Mouse (Mus musculus) CH12.LX (cell line): Measurements from ENCODE around the gene Kctd3. TPM values are rescaled to one million over a fixed set of nuclear protein-coding genes. Genes with fewer than 3 reads are reported as not detected.
A peak's percentile ranks its signal among the peaks of the same experiment; 100 is the strongest.

Experiments used
- DNase-seq: peaks from one replicate; pipeline ENCODE4 v3.0.0-alpha.2; 2013; ENCODE audit errors: extremely low read depth
- H3K27ac ChIP-seq: 2 replicates; pipeline ENCODE4 v1.5.1; 2012; ENCODE audit warnings: low read depth, mild to moderate bottlenecking, control low read depth, moderate library complexity; ENCODE audit not compliant: insufficient read depth
- H3K27me3 ChIP-seq: replicated peaks from 2 replicates; pipeline ENCODE3; 2012; ENCODE audit warnings: inconsistent platforms
- H3K36me3 ChIP-seq, 2 experiments: replicated peaks in 1 of 2; 2 replicates each; pipeline versions ENCODE3 to v1.6.1; 2012; ENCODE audit warnings: inconsistent platforms in 1 of 2, low read length in 1 of 2, mild to moderate bottlenecking in 1 of 2, mixed read lengths in 1 of 2, moderate library complexity in 1 of 2; ENCODE audit not compliant: control insufficient read depth in 1 of 2, insufficient read depth in 1 of 2
- H3K4me1 ChIP-seq, 2 experiments: 2 replicates each; pipeline ENCODE4 v1.6.1; 2012; ENCODE audit warnings: inconsistent platforms in 1 of 2, moderate library complexity in 1 of 2; ENCODE audit not compliant: insufficient read depth in 2 of 2, control insufficient read depth in 1 of 2
- H3K4me2 ChIP-seq: 2 replicates; pipeline ENCODE4 v1.6.1; 2012; ENCODE audit warnings: low read depth, mild to moderate bottlenecking, control low read depth; ENCODE audit not compliant: poor library complexity, insufficient read depth, severe bottlenecking
- H3K4me3 ChIP-seq, 3 experiments: fragments of 150-350 bp in 1 of 3; sonication (generic) in 1 of 3; replicated peaks in 1 of 3; 2 replicates each; pipeline versions ENCODE3 to v1.5.1; 2011 to 2012; ENCODE audit warnings: low read depth in 2 of 3, low read length in 2 of 3, mild to moderate bottlenecking in 2 of 3, moderate library complexity in 2 of 3, control low read depth in 1 of 3, improper control_type of control experiment in 1 of 3, inconsistent platforms in 1 of 3, mixed read lengths in 1 of 3; ENCODE audit not compliant: poor library complexity in 1 of 3
- H3K79me2 ChIP-seq: replicated peaks from 2 replicates; pipeline ENCODE4 v1.6.1; 2012; ENCODE audit warnings: mild to moderate bottlenecking, moderate library complexity; ENCODE audit not compliant: control insufficient read depth, poor library complexity, insufficient read depth, severe bottlenecking; ENCODE audit errors: extremely low read depth
- H3K9ac ChIP-seq: 2 replicates; pipeline ENCODE4 v1.6.1; 2012; ENCODE audit warnings: low read depth, mild to moderate bottlenecking, control low read depth, moderate library complexity; ENCODE audit not compliant: insufficient read depth
- H3K9me3 ChIP-seq: replicated peaks from 2 replicates; pipeline ENCODE3; 2012; ENCODE audit warnings: low read length, inconsistent platforms, mixed read lengths
- CHD1 ChIP-seq: IDR thresholded peaks from 2 replicates; pipeline ENCODE4 v1.6.1; 2012; ENCODE audit warnings: low read depth, low read length, improper control_type of control experiment, inconsistent platforms
- CHD2 ChIP-seq: IDR thresholded peaks from 2 replicates; pipeline ENCODE4 v1.6.1; 2011; ENCODE audit warnings: low read length, improper control_type of control experiment
- CTCF ChIP-seq, 2 experiments: IDR thresholded peaks in 1 of 2; conservative IDR thresholded peaks in 1 of 2; 2 replicates each; pipeline ENCODE4 v1.5.1; 2011 to 2012; ENCODE audit warnings: low read depth in 2 of 2, low read length in 2 of 2, improper control_type of control experiment in 1 of 2, inconsistent platforms in 1 of 2, mild to moderate bottlenecking in 1 of 2, moderate library complexity in 1 of 2
- E2F4 ChIP-seq: IDR thresholded peaks from 2 replicates; pipeline ENCODE4 v1.6.1; 2011; ENCODE audit warnings: low read depth, low read length, improper control_type of control experiment; ENCODE audit not compliant: insufficient replicate concordance
- EP300 ChIP-seq: IDR thresholded peaks from 2 replicates; pipeline ENCODE4 v1.6.1; 2011; ENCODE audit warnings: low read length, improper control_type of control experiment
- ETS1 ChIP-seq: conservative IDR thresholded peaks from 2 replicates; pipeline ENCODE4 v1.6.1; 2012; ENCODE audit warnings: low read depth, mild to moderate bottlenecking, inconsistent platforms, low read length, improper control_type of control experiment, moderate library complexity
- GABPA ChIP-seq: IDR thresholded peaks from 2 replicates; pipeline ENCODE4 v1.6.1; 2012; ENCODE audit warnings: low read depth, low read length, improper control_type of control experiment, inconsistent platforms; ENCODE audit not compliant: insufficient replicate concordance
- HCFC1 ChIP-seq: IDR thresholded peaks from 2 replicates; pipeline ENCODE4 v1.6.1; 2012; ENCODE audit warnings: low read depth, mild to moderate bottlenecking, inconsistent platforms, low read length, improper control_type of control experiment
- IRF4 ChIP-seq: IDR thresholded peaks from 2 replicates; pipeline ENCODE4 v1.6.1; 2014; ENCODE audit warnings: low read depth, mild to moderate bottlenecking, inconsistent platforms, low read length, improper control_type of control experiment
- JUND ChIP-seq: conservative IDR thresholded peaks from 2 replicates; pipeline ENCODE4 v1.6.1; 2011; ENCODE audit warnings: low read depth, low read length, improper control_type of control experiment
- MAFK ChIP-seq: IDR thresholded peaks from 2 replicates; pipeline ENCODE4 v1.6.1; 2011; ENCODE audit warnings: low read length, improper control_type of control experiment; ENCODE audit not compliant: insufficient replicate concordance
- MAX ChIP-seq: IDR thresholded peaks from 2 replicates; pipeline ENCODE4 v1.6.1; 2011; ENCODE audit warnings: low read length, improper control_type of control experiment
- MAZ ChIP-seq: IDR thresholded peaks from 2 replicates; pipeline ENCODE4 v1.6.1; 2012; ENCODE audit warnings: low read depth, mild to moderate bottlenecking, inconsistent platforms, low read length, improper control_type of control experiment, moderate library complexity
- MEF2A ChIP-seq: IDR thresholded peaks from 2 replicates; pipeline ENCODE4 v1.6.1; 2014; ENCODE audit warnings: low read depth, mild to moderate bottlenecking, inconsistent platforms, low read length, improper control_type of control experiment, borderline replicate concordance
- MXI1 ChIP-seq: IDR thresholded peaks from 2 replicates; pipeline ENCODE4 v1.6.1; 2011; ENCODE audit warnings: mild to moderate bottlenecking, low read depth, low read length, improper control_type of control experiment
- MYC ChIP-seq: IDR thresholded peaks from 2 replicates; pipeline ENCODE4 v1.6.1; 2011; ENCODE audit warnings: low read depth, mild to moderate bottlenecking, improper control_type of control experiment, low read length
- NELFE ChIP-seq: IDR thresholded peaks from 2 replicates; pipeline ENCODE4 v1.6.1; 2011; ENCODE audit warnings: low read depth, low read length, improper control_type of control experiment
- NRF1 ChIP-seq: IDR thresholded peaks from 2 replicates; pipeline ENCODE4 v1.6.1; 2014; ENCODE audit warnings: low read depth, mild to moderate bottlenecking, inconsistent platforms, low read length, improper control_type of control experiment, moderate library complexity
- POLR2A ChIP-seq: IDR thresholded peaks from 2 replicates; pipeline ENCODE4 v1.6.1; 2011; ENCODE audit warnings: low read depth, mild to moderate bottlenecking, improper control_type of control experiment, low read length
- RAD21 ChIP-seq: IDR thresholded peaks from 2 replicates; pipeline ENCODE4 v1.6.1; 2011; ENCODE audit warnings: low read depth, mild to moderate bottlenecking, low read length, improper control_type of control experiment, moderate library complexity
- RCOR1 ChIP-seq: conservative IDR thresholded peaks from 2 replicates; pipeline ENCODE4 v1.6.1; 2012; ENCODE audit warnings: low read depth, mild to moderate bottlenecking, inconsistent platforms, low read length, improper control_type of control experiment
- SMC3 ChIP-seq: IDR thresholded peaks from 2 replicates; pipeline ENCODE4 v1.6.1; 2011; ENCODE audit warnings: low read depth, low read length, improper control_type of control experiment
- TBP ChIP-seq: conservative IDR thresholded peaks from 2 replicates; pipeline ENCODE4 v1.6.1; 2011; ENCODE audit warnings: low read depth, low read length, improper control_type of control experiment
- UBTF ChIP-seq: IDR thresholded peaks from 2 replicates; pipeline ENCODE4 v1.6.1; 2012; ENCODE audit warnings: low read depth, mild to moderate bottlenecking, inconsistent platforms, low read length, improper control_type of control experiment, moderate library complexity
- USF1 ChIP-seq: IDR thresholded peaks from 2 replicates; pipeline ENCODE4 v1.6.1; 2014; ENCODE audit warnings: low read depth, mild to moderate bottlenecking, inconsistent platforms, low read length, improper control_type of control experiment
- USF2 ChIP-seq: conservative IDR thresholded peaks from 2 replicates; pipeline ENCODE4 v1.6.1; 2011; ENCODE audit warnings: low read depth, low read length, improper control_type of control experiment
- ZC3H11A ChIP-seq: IDR thresholded peaks from 2 replicates; pipeline ENCODE4 v1.6.1; 2012; ENCODE audit warnings: low read depth, mild to moderate bottlenecking, inconsistent platforms, low read length, improper control_type of control experiment
- ZKSCAN1 ChIP-seq: IDR thresholded peaks from 2 replicates; pipeline ENCODE4 v1.6.1; 2012; ENCODE audit warnings: low read depth, inconsistent platforms, low read length, improper control_type of control experiment, borderline replicate concordance
- ZMIZ1 ChIP-seq: IDR thresholded peaks from 2 replicates; pipeline ENCODE4 v1.6.1; 2012; ENCODE audit warnings: low read depth, mild to moderate bottlenecking, inconsistent platforms, low read length, improper control_type of control experiment
- ZNF384 ChIP-seq: IDR thresholded peaks from 2 replicates; pipeline ENCODE4 v1.6.1; 2012; ENCODE audit warnings: low read depth, low read length, improper control_type of control experiment, inconsistent platforms
- dilution Hi-C: fragments of 300-500 bp; cut with MboI; formaldehyde crosslinking; loops from 2 replicates; pipeline ENCODE4 v1.14.3; 2020; ENCODE audit warnings: low sequenced_read_pairs; ENCODE audit not compliant: extremely low pct_unique_long_range_greater_than_20kb, extremely low pct_ligation_motif_present
- in situ Hi-C: fragments of 300-500 bp; cut with MboI; formaldehyde crosslinking; loops from 3 replicates; pipeline ENCODE4 v1.14.3; 2019; ENCODE audit warnings: low sequenced_read_pairs, low pct_ligation_motif_present, low pct_unique_long_range_greater_than_20kb, mixed read lengths
- polyA plus RNA-seq: library from polyadenylated mRNA; unstranded; fragments of >175 nt; gene quantifications from 2 replicates; pipeline ENCODE4 v1.2.1, GENCODE M21; 2012; ENCODE audit warnings: low read depth; ENCODE audit not compliant: insufficient read length
- total RNA-seq, 2 experiments: library from RNA; depleted of rRNA; stranded (reverse); fragments of 300-350 nt in 1 of 2; fragments of >200 nt in 1 of 2; gene quantifications; 2 replicates each; pipeline ENCODE4 v1.2.3; 2012 to 2014

The Kctd3 gene
- total and polyA plus RNA-seq, 3 experiments, result 8.9 to 18.0 (median 15.4) TPM

DNA sequence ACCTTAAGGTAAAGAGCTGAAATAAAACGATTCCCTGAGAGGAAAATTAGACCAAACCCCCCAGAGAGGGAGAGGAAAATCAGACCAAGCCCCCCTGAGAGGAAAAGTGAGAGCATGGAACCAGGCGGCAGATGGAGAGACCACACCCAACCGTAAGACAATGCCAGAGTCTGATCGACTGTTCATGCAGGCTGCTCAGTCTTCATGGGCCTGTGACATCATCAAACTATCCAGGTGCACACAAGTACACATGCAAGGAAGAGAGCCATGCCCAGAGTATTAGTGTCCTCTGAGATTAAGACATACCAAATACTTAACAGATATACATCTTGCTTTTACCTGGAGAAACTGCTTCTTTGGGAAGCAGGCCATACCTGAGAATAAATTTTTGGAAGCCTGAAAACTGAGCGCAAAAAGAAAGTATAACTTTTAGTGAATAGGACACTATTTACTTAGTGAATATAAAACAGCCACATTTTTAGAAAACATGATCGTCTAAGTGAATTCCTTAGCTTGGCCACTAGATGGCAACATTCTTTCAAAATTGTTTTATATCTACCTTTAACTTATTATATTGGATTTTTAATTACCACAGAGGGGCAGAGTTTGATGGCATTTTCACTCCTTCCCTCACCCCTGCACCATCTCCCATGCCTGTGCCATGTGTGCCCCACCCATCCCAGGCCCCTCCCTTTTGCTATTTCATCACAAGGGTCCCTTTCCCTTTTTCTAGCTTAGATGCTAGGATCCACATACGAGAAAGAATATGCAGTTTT lies 15.5 kb upstream of the Kctd3 start:
- no peaks in the 10 kb centered on the region for H3K9me3 ChIP-seq
- no peaks in the 10 kb centered on the region for H3K79me2 ChIP-seq
- H3K27me3 ChIP-seq, result no peaks in the 10 kb centered on the region
- H3K4me1 ChIP-seq, result no peaks in the 10 kb centered on the region
- no peak overlapping the region for H3K9ac ChIP-seq
- in situ Hi-C loops, result no loop called here
- H3K4me3 ChIP-seq, result no peak overlapping the region
- no peak overlapping the region for H3K4me2 ChIP-seq
- peak; percentile 6 to 64; a peak in 2 of 4 replicates for TF ChIP-seq CTCF (conservative IDR thresholded peaks at IDR 0.05 in 1 of 2, IDR thresholded peaks at IDR 0.05 in 1 of 2; ENCODE audit: low read depth in 2 of 2, low read length in 2 of 2)
- TF ChIP-seq NELFE, result no peak
- TF ChIP-seq MXI1, result no peak
- no peak for TF ChIP-seq IRF4
- peak; percentile 27 for TF ChIP-seq SMC3
- no peak for TF ChIP-seq JUND
- no peak for TF ChIP-seq GABPA
- no peak for TF ChIP-seq USF1
- no peak for TF ChIP-seq CHD2
- TF ChIP-seq ZMIZ1, result no peak
- TF ChIP-seq MEF2A, result no peak
- TF ChIP-seq USF2, result no peak
- TF ChIP-seq UBTF, result no peak
- TF ChIP-seq RAD21, result peak; percentile 61
- no peak for TF ChIP-seq HCFC1
- TF ChIP-seq POLR2A, result no peak
- no peak for TF ChIP-seq ZC3H11A
- TF ChIP-seq ZKSCAN1, result no peak
- TF ChIP-seq MAZ, result no peak
- TF ChIP-seq E2F4, result 0 out of 2 replicates have a peak, but pooled peaks have one; percentile 32
- TF ChIP-seq CHD1, result no peak
- no peak for TF ChIP-seq ETS1
- TF ChIP-seq NRF1, result no peak
- TF ChIP-seq MAX, result no peak
- TF ChIP-seq MYC, result no peak
- no peak for TF ChIP-seq RCOR1
- no peak for TF ChIP-seq TBP
- no peak for TF ChIP-seq EP300
- TF ChIP-seq MAFK, result no peak
- TF ChIP-seq ZNF384, result no peak
- TF ChIP-seq, all 38 proteins: peak for 4
- dilution Hi-C loops, result no loop called here
- H3K36me3 ChIP-seq, result no peaks in the 10 kb centered on the region
- H3K27ac ChIP-seq, result no peak overlapping the region
- peak; percentile 22 for DNase-seq
